21 mouse cellular contexts compared by ENCODE assay signal in genomic region chr10:86810612-86811011, GRCm38 (mm10). TPM values are rescaled to one million over a fixed set of nuclear protein-coding genes. Genes with fewer than 3 reads are reported as not detected.
DNase-seq lines count a peak whose midpoint lies in the region; ATAC-seq and TF ChIP-seq lines count a peak whose summit lies in the region.
"Had no signal": no experiment of that assay in that cellular context is flagged by ENCODE, and none has a peak within 500 bp of the region (broad histone marks: within the 10 kb centered on the region; RNA-seq: fewer than 3 reads in every experiment).

No protein-coding gene starts in this region.

- H3K4me2 ChIP-seq in hindbrain, embryonic 13.5 days = no peak overlapping the region
- H3K4me2 ChIP-seq: embryonic facial prominence, embryonic 13.5 days; embryonic facial prominence, embryonic 15.5 days; forebrain, embryonic 13.5 days; forebrain, embryonic 15.5 days had no signal

- no peak overlapping the region for H3K9ac ChIP-seq in hindbrain, embryonic 13.5 days
- H3K9ac ChIP-seq: embryonic facial prominence, embryonic 13.5 days; embryonic facial prominence, embryonic 15.5 days; forebrain, embryonic 13.5 days; forebrain, embryonic 15.5 days had no signal

- ATAC-seq in hindbrain, embryonic 13.5 days (ENCODE audit: low FRiP score) = no peak
- ATAC-seq: forebrain, embryonic 13.5 days; forebrain, embryonic 15.5 days had no signal

- H3K36me3 ChIP-seq in hindbrain, embryonic 13.5 days = peaks cover 9% of the 10 kb centered on the region; the same call in 1 of the 2 replicates
- H3K36me3 ChIP-seq: embryonic facial prominence, embryonic 15.5 days; forebrain, embryonic 15.5 days had no signal

- no peak for TF ChIP-seq CTCF in gastrocnemius, adult 2 months (IDR thresholded peaks at IDR 0.05)
- no peak for TF ChIP-seq CTCF in layer of hippocampus, adult 2 months (conservative IDR thresholded peaks at IDR 0.05)

- 91% methylated on average over 5 of the region's 5 CpGs for WGBS in hindbrain, embryonic 13.5 days

- H3K27me3 ChIP-seq in hindbrain, embryonic 13.5 days = no peaks in the 10 kb centered on the region
- H3K27me3 ChIP-seq: embryonic facial prominence, embryonic 13.5 days; embryonic facial prominence, embryonic 15.5 days; forebrain, embryonic 13.5 days; forebrain, embryonic 15.5 days had no signal

- H3K27ac ChIP-seq in gastrocnemius, adult 2 months = peak overlapping the region; percentile 90
- H3K27ac ChIP-seq in layer of hippocampus, adult 2 months = peak overlapping the region; percentile 71
- H3K27ac ChIP-seq in hindbrain, embryonic 13.5 days = no peak overlapping the region
- H3K27ac ChIP-seq: embryonic facial prominence, embryonic 13.5 days; embryonic facial prominence, embryonic 15.5 days; forebrain, embryonic 13.5 days; forebrain, embryonic 15.5 days had no signal

- no peaks in the 10 kb centered on the region for H3K9me3 ChIP-seq in hindbrain, embryonic 13.5 days
- H3K9me3 ChIP-seq: embryonic facial prominence, embryonic 13.5 days; embryonic facial prominence, embryonic 15.5 days; forebrain, embryonic 13.5 days; forebrain, embryonic 15.5 days had no signal

- no peak overlapping the region for H3K4me3 ChIP-seq in gastrocnemius, adult 2 months
- no peak overlapping the region for H3K4me3 ChIP-seq in layer of hippocampus, adult 2 months
- no peak overlapping the region for H3K4me3 ChIP-seq in hindbrain, embryonic 13.5 days
- H3K4me3 ChIP-seq: embryonic facial prominence, embryonic 13.5 days; embryonic facial prominence, embryonic 15.5 days; erythroblast, embryonic 14.5 days; forebrain, embryonic 13.5 days; forebrain, embryonic 15.5 days had no signal

- no peak for DNase-seq in gastrocnemius, adult 2 months
- no peak for DNase-seq in gastrocnemius, postnatal 10 days
- no peak for DNase-seq in layer of hippocampus, adult 2 months (ENCODE audit: low spot score in 2 of 2)
- no peak for DNase-seq in layer of hippocampus, adult 18-20 months (ENCODE audit: low spot score in 2 of 2)
- DNase-seq in fat pad, adult 2 months (ENCODE audit: extremely low read depth, low read depth, low spot score) = peak; percentile 50
- DNase-seq: adrenal gland, adult 2 months; adrenal gland, postnatal 10 days; adrenal gland, postnatal 25 days; cerebellum, adult 11 months; cerebellum, adult 8-10 months; embryo, embryonic 11 days had no signal

- H3K4me1 ChIP-seq in hindbrain, embryonic 13.5 days (replicated peaks) = 0 out of 2 replicates have a peak, but pooled peaks cover 5% of the 10 kb centered on the region
- H3K4me1 ChIP-seq: embryonic facial prominence, embryonic 15.5 days had no signal

- intact Hi-C loops in gastrocnemius, adult 2 months (cut with DNase I) = no loop called here

RNA-seq across cellular contexts. Expression of gene Nt5dc3, which starts 31.8 kb away (rescaled TPM):
- 10 to 100 TPM; 36.1 to 77.7 TPM for total RNA-seq in gastrocnemius, adult 2 months (2021)
- total RNA-seq in gastrocnemius, postnatal 10 days (2021) = 10 to 100 TPM; 19.0 to 25.8 TPM
- total RNA-seq in layer of hippocampus, adult 2 months (2021) = 100 to 1,000 TPM; 126 to 148 TPM
- 100 to 1,000 TPM; 132 to 138 TPM for total RNA-seq in layer of hippocampus, adult 18-20 months (2021)
- polyA plus RNA-seq in hindbrain, embryonic 13.5 days (2015; fragmentation: Nextera tagmentation; extraction: Ambion mirVana) = 8.6 and 9.2 TPM in 2 replicates

RNA-seq across cellular contexts. Expression of gene Gm49358, which starts 46.8 kb away (rescaled TPM):
- 10 to 100 TPM; 16.7 to 32.1 TPM for total RNA-seq in gastrocnemius, adult 2 months (2021)
- 10 to 100 TPM in 1 of 2 experiments, 1 to 10 TPM in 1; 6.6 to 10.8 TPM for total RNA-seq in gastrocnemius, postnatal 10 days (2021)
- 10 to 100 TPM; 42.5 to 54.0 TPM for total RNA-seq in layer of hippocampus, adult 2 months (2021)
- total RNA-seq in layer of hippocampus, adult 18-20 months (2021) = 10 to 100 TPM; 29.2 to 41.2 TPM
- not detected in 2 replicates for polyA plus RNA-seq in hindbrain, embryonic 13.5 days (2015; fragmentation: Nextera tagmentation; extraction: Ambion mirVana)
- total RNA-seq: common myeloid progenitor, adult 5-6 weeks had no signal
- polyA plus RNA-seq: adrenal gland, adult 2 months; brain, embryonic 14.5 days; C2C12; embryonic facial prominence, embryonic 13.5 days; embryonic facial prominence, embryonic 15.5 days; erythroblast, embryonic 14.5 days; forebrain, embryonic 11.5 days; forebrain, embryonic 13.5 days; forebrain, embryonic 15.5 days had no signal
